ENCODE assay signal across 9 mouse cellular contexts in the genomic region with DNA sequence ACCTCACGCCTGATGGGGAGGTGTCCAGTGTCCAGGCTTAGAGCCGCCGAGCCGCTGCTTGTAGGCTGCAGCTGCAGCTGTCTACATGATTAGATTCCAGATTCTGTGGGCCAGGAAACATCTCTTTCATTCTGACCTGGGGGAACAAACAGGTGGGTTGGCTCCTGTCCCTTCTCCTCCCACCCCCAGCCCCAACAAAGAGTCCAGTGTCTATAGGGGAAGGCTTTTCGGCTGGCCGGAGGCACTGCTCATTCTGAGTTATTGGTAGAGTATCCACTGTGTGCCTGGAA. TPM values are rescaled to one million over a fixed set of nuclear protein-coding genes. Genes with fewer than 3 reads are reported as not detected.
A peak's percentile ranks its signal among the peaks of the same experiment; 100 is the strongest.
DNase-seq lines count a peak whose midpoint lies in the region; ATAC-seq and TF ChIP-seq lines count a peak whose summit lies in the region.
"Had no signal": no experiment of that assay in that cellular context is flagged by ENCODE, and none has a peak within 500 bp of the region (broad histone marks: within the 10 kb centered on the region; RNA-seq: fewer than 3 reads in every experiment).

No protein-coding gene starts in this region.

- no peak overlapping the region for H3K9ac ChIP-seq in lung, embryonic 14.5 days
- H3K9ac ChIP-seq in forebrain, embryonic 16.5 days (replicated peaks; ENCODE audit: low read depth, low read length), result no peak overlapping the region
- no peak overlapping the region for H3K9ac ChIP-seq in limb, embryonic 14.5 days (ENCODE audit: low read depth, low read length, severe bottlenecking)
- peak overlapping the region; percentile 7; the same call in 1 of the 2 replicates for H3K9ac ChIP-seq in stomach, embryonic 16.5 days (ENCODE audit: low read length)

- H3K27ac ChIP-seq in lung, embryonic 14.5 days (ENCODE audit: low read depth), result peak overlapping the region; percentile 96
- H3K27ac ChIP-seq in forebrain, embryonic 16.5 days (ENCODE audit: low read length), result no peak overlapping the region
- H3K27ac ChIP-seq in limb, embryonic 14.5 days (replicated peaks; ENCODE audit: low read depth, low read length), result 0 out of 2 replicates have a peak overlapping the region, but pooled peaks have one; percentile 61
- H3K27ac ChIP-seq in stomach, embryonic 16.5 days (ENCODE audit: low read length), result peak overlapping the region; percentile 64; the same call in 1 of the 2 replicates

- TF ChIP-seq CTCF in lung, embryonic 14.5 days (IDR thresholded peaks at IDR 0.05; ENCODE audit: low read depth), result no peak

- H3K4me3 ChIP-seq in lung, embryonic 14.5 days (ENCODE audit: low read depth, low read length), result no peak overlapping the region
- no peak overlapping the region for H3K4me3 ChIP-seq in forebrain, embryonic 16.5 days (replicated peaks; ENCODE audit: low read length)
- no peak overlapping the region for H3K4me3 ChIP-seq in limb, embryonic 14.5 days (replicated peaks; ENCODE audit: low read length)
- no peak overlapping the region for H3K4me3 ChIP-seq in stomach, embryonic 16.5 days (replicated peaks; ENCODE audit: low read length)

- TF ChIP-seq POLR2A in limb, embryonic 14.5 days (IDR thresholded peaks at IDR 0.05; ENCODE audit: borderline replicate concordance, extremely low read depth, insufficient read depth, insufficient read length), result no peak

- peaks cover 2% of the 10 kb centered on the region; the same call in 1 of the 2 replicates for H3K36me3 ChIP-seq in lung, embryonic 14.5 days (ENCODE audit: insufficient read depth)
- no peaks in the 10 kb centered on the region for H3K36me3 ChIP-seq in forebrain, embryonic 16.5 days (ENCODE audit: control insufficient read depth, insufficient read depth)
- no peaks in the 10 kb centered on the region for H3K36me3 ChIP-seq in limb, embryonic 14.5 days (ENCODE audit: control insufficient read depth, insufficient read depth, low read length)
- H3K36me3 ChIP-seq in stomach, embryonic 16.5 days (ENCODE audit: control insufficient read depth, insufficient read depth, low read length), result no peaks in the 10 kb centered on the region

- H3K4me1 ChIP-seq in lung, embryonic 14.5 days (ENCODE audit: insufficient read depth), result peaks cover 50% of the 10 kb centered on the region
- peaks cover 55% of the 10 kb centered on the region for H3K4me1 ChIP-seq in forebrain, embryonic 16.5 days (replicated peaks; ENCODE audit: control insufficient read depth, insufficient read depth, low read length)
- peaks cover 73% of the 10 kb centered on the region for H3K4me1 ChIP-seq in limb, embryonic 14.5 days (ENCODE audit: control insufficient read depth, insufficient read depth, low read length)
- H3K4me1 ChIP-seq in stomach, embryonic 16.5 days (ENCODE audit: control insufficient read depth, insufficient read depth, low read length), result peaks cover 67% of the 10 kb centered on the region

- no peak for ATAC-seq in lung, embryonic 14.5 days (ENCODE audit: insufficient read depth)
- no peak for ATAC-seq in forebrain, embryonic 16.5 days
- 0 out of 2 replicates have a peak, but pooled peaks have one; percentile 11 for ATAC-seq in limb, embryonic 14.5 days (ENCODE audit: low FRiP score, low read depth)
- ATAC-seq in stomach, embryonic 16.5 days (ENCODE audit: insufficient read depth, low FRiP score), result no peak
- no peak for ATAC-seq in megakaryocyte-erythroid progenitor cell, adult 5-6 weeks (replicated peaks; ENCODE audit: low FRiP score, low TSS enrichment, poor library complexity, severe bottlenecking)

- 0 out of 2 replicates have a peak overlapping the region, but pooled peaks have one; percentile 5 for H3K4me2 ChIP-seq in lung, embryonic 14.5 days
- H3K4me2 ChIP-seq in forebrain, embryonic 16.5 days (ENCODE audit: low read length), result peak overlapping the region; percentile 28
- H3K4me2 ChIP-seq in limb, embryonic 14.5 days (replicated peaks; ENCODE audit: low read depth, low read length, severe bottlenecking), result peak overlapping the region; percentile 24; the same call in 1 of the 2 replicates
- no peak overlapping the region for H3K4me2 ChIP-seq in stomach, embryonic 16.5 days (ENCODE audit: low read depth, low read length)

- H3K27me3 ChIP-seq in lung, embryonic 14.5 days (ENCODE audit: insufficient read depth, low read length), result no peaks in the 10 kb centered on the region
- no peaks in the 10 kb centered on the region for H3K27me3 ChIP-seq in forebrain, embryonic 16.5 days (replicated peaks; ENCODE audit: control insufficient read depth, insufficient read depth, low read length)
- H3K27me3 ChIP-seq in limb, embryonic 14.5 days (ENCODE audit: control insufficient read depth, insufficient read depth, low read length), result no peaks in the 10 kb centered on the region
- no peaks in the 10 kb centered on the region for H3K27me3 ChIP-seq in stomach, embryonic 16.5 days (ENCODE audit: control insufficient read depth, insufficient read depth, low read length)

- WGBS in lung, embryonic 14.5 days, result 44% methylated on average over 6 of the region's 6 CpGs
- 36% methylated on average over 6 of the region's 6 CpGs for WGBS in forebrain, embryonic 16.5 days
- 33% methylated on average over 6 of the region's 6 CpGs for WGBS in limb, embryonic 14.5 days
- 53% methylated on average over 6 of the region's 6 CpGs for WGBS in stomach, embryonic 16.5 days

- DNase-seq in lung, embryonic 14.5 days, result no peak
- no peak for DNase-seq in lung, postnatal 36 days
- DNase-seq in limb, embryonic 14.5 days (ENCODE audit: low spot score), result no peak
- no peak for DNase-seq in frontal cortex, postnatal 14 days (ENCODE audit: low spot score in 2 of 2)
- DNase-seq: lung, adult 18-20 months; retina, postnatal 1 day had no signal

- no peaks in the 10 kb centered on the region for H3K9me3 ChIP-seq in lung, embryonic 14.5 days (ENCODE audit: low read depth, low read length)
- no peaks in the 10 kb centered on the region for H3K9me3 ChIP-seq in forebrain, embryonic 16.5 days (ENCODE audit: control insufficient read depth, low read length)
- no peaks in the 10 kb centered on the region for H3K9me3 ChIP-seq in limb, embryonic 14.5 days (ENCODE audit: control insufficient read depth, low read length)
- no peaks in the 10 kb centered on the region for H3K9me3 ChIP-seq in stomach, embryonic 16.5 days (replicated peaks; ENCODE audit: control insufficient read depth, low read length)

RNA-seq across cellular contexts. Expression of a gene that starts 10.7 kb away (rescaled TPM):
- polyA plus RNA-seq in lung, embryonic 14.5 days (2014; fragmentation: Nextera tagmentation; extraction: Ambion mirVana), result 14.3 and 15.6 TPM in 2 replicates
- 14.5 and 14.8 TPM in 2 replicates for polyA plus RNA-seq in forebrain, embryonic 16.5 days (2015; fragmentation: Nextera tagmentation; extraction: Ambion mirVana)
- 22.9 and 28.3 TPM in 2 replicates for polyA plus RNA-seq in limb, embryonic 14.5 days (2012; rRNA removed)
- 14.0 and 14.9 TPM in 2 replicates for polyA plus RNA-seq in limb, embryonic 14.5 days (2014; fragmentation: Nextera tagmentation; extraction: Ambion mirVana)
- polyA plus RNA-seq in stomach, embryonic 16.5 days (2015; fragmentation: Nextera tagmentation; extraction: Ambion mirVana), result 4.5 and 5.6 TPM in 2 replicates
- total RNA-seq in megakaryocyte-erythroid progenitor cell, adult 5-6 weeks (2014; fragmentation: Nextera tagmentation), result 25.6 and 30.1 TPM in 2 replicates
- total RNA-seq in megakaryocyte-erythroid progenitor cell, adult 5-6 weeks (2017), result 6.7 and 7.0 TPM in 2 replicates
